Mouse (Mus musculus): ENCODE data around the gene Gsg1.

Gene Gsg1

DNA sequence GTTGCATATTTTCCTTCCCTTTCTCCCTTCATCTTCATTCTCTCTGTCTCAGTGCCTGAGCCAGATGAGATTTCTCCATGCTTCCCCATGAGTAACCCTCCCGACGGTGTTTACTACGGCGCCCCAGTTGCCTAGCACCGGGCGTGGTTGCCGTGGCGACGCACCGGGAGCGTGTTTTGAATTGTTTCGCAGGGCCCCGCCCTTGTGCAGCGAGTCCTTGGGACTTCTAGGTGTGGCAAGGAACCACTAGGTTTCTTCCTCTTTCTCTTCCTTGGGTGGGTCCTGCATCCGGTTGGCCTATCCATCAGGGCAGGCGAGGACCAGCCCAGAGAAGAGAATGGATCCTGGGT is 1.4 kb downstream of the Gsg1 start:
- no peak for DNase-seq

DNA sequence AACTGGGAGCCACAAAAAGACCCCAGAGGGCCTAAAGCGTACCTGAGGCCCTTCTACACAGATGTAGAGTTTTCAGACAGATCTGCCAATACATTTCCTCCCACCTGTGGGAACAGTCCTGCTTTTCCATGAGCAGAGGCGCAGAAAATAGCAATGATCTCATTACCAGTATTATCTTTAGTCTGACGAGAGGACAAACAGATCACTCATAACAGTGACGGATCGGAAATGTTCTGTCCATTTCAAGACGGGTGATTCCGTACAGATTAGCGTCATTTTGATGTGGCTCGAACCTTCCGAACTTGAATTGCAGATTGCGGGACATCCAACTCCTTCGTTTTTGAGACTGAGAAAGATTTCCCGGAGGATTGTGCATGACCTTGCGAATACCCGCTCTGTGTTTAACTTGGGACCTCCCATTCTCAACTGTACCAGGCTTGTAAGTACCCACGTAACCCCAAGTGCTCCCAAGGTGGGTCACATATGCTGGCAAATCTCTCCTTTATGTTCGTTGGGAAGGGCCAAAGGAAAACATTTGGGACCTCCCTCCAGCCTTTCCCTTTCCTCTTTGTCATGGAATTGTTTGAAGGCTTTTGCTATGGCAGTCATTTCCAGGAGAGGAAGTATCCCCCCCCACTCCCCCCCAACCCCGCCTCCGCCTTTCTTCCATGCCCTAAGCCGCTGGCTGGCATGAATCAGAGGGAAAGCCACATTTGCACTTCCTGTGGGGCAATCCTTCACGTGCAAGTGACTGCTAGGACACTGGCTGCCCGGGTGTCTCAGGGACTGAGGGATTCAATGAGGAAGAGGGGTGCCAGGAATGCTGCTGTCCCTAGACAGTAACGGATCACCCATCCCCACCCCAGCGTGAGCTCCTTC is 2.1 kb downstream of the Gsg1 start:
- no peak for DNase-seq

DNA sequence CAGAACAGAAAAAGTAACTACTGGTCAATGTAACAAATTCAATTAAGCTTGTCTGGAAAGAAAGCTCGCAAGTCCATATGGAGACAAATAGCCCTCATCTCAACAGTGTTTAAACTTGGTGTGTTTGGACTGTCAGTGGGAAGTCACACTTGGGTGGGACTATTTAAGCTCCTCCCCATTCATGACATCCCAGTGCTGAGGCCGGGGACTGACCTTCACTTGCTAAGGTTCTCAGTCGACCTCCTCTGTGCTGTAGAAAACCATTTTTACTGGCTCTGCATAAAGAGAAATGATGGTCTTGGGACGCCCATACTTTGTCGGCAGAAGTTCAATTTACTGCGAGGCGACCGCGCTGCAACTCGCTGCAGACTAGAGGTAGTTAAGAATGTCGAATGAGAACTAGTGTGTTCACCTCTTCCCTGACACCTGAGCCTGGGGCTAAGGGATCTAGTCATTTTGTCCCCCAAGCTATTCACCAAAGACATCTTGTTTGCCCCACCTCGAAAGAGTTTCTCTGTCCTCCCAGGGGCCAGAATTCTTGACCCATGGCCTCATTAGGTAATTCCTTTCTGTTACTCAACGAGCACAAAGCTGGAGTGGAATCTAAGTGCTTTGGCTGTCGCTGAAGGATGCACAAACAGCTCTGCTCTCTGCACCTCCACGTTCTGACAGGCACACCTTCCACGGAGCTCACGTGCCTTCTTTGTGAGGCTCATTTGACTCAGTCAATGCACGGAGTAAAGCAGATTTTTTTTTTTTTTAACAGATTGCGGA is 3.0 kb downstream of the Gsg1 start:
- DNase-seq, result no peak

DNA sequence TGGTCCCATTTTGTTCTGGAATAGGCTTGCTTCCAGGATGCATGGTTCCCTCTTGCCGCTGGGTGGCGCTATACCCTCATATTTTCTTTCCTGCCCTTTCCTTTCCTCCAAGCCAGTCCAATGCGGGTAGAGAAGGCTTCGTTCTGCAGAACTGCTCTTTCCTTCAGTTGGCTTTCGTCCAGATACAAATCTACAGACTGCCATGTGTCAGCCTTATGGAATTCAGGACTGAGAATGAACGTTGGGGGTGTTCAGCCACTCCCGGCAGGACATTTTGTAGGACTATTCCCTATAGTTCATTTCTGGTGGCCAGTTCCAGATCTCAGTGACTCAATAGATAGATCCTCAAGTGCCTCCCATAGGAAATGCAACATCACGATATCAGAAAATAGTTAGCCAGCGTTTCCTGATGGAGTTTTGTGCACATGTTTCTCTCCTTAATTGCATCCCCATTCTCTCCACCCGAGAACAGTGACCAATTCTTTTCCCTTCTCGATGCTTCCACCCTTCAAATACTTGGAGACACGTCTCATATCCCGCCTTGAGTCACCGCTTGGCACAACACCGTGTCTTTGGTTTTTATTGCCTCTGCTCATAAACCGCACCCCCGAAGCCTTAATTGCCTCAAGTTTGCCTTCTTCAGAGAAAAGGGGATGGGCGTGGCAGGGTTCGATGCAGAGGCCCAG is 4.2 kb downstream of the Gsg1 start:
- peak; percentile 15 for DNase-seq

DNA sequence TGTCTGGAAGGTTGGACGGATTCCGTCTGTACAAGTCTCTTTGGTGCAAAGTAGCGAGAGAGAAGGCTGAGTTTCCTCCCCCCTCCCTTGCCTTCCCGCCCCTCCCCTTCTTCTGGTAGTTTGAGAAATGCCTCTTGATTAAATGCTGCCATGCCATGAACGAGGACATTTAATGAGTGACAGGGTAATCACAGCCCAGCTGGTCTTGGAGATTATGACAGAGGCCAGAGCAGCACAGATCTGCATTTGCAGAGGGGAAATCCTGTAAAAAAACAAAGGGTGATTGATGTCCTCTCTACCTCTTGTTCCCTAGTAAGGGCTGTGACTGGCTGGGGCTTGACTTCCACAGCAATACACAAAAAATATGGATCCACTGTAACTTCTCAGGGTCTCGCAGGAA is 6.3 kb downstream of the Gsg1 start:
- no peak for DNase-seq

DNA sequence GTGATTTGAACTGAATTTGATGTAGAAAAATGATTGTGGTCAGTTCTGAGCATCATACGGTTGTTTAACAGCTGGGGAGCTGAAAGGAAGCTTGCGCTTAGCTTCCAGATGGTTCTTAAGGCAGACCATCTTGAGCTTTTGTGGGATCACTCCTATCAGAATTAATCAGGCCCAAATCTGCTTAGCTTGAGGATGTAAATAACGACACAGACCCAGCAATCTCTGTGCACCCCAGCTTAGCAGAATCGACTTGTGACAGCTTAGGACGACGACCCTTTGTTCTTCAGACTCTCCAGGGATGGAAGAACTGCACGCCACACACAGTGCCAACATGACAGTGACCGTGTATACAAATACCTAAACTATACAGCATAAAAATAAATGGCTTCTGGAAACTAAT is 8.6 kb downstream of the Gsg1 start:
- no peak for DNase-seq

DNA sequence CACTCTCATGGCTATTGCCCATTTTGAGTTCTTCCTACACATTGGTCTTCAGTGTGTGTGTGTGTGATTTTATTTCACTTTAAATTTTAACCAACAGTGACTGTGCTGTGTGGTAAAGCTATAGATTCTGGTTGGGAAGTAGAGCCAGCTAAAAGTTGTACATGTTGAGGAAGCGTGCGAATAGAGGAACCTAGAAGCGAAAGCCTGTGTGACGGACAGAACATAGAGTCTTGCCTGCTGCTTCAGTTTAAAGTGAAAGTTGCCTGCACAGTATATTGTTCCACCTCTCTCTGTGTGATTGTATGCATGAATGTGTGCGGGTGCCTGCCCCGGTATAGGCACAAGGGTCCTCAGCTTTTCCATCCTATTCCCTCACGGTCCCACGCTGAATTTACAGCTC is 13.8 kb downstream of the Gsg1 start:
- DNase-seq, result no peak

DNA sequence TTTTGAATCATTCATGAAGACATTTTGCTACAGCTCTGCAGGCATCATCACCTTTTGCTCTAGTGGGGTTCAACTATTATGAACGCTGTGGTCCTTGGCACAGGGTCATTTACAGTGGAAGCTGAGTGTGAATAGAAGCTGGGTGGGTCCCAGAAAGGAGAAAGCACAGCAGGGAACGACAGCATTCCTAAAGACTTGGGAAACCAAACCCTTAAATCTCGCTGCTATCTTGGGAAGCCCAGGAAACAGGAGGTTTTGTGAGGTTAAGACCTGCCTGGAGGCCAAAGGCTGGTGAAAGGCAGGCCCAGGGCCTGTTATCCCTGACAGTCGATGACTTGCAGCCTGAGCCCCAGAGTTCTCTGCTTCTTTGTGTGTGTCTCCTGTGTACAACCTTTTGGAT is 15.9 kb downstream of the Gsg1 start:
- no peak for DNase-seq

DNA sequence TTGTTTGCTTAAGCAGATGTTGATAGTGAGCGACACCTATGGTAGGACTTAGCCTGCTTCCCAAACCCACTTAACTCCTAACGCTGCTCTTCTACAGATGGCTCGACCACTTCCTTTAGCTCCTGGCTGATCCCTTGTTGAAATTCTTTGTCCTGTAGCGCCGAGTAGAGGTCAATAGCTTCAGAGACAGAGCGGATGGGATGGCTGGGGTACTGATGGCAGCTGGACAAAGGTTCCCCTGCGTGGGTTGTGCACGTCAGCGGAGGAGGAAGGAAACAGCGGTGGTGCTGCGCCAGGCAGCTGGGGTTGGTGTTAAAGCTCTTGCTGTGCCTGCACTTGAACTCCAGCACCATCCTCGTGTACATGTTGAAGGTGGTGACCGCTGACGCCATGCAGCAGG is 16.8 kb downstream of the Gsg1 start:
- DNase-seq, result no peak

DNA sequence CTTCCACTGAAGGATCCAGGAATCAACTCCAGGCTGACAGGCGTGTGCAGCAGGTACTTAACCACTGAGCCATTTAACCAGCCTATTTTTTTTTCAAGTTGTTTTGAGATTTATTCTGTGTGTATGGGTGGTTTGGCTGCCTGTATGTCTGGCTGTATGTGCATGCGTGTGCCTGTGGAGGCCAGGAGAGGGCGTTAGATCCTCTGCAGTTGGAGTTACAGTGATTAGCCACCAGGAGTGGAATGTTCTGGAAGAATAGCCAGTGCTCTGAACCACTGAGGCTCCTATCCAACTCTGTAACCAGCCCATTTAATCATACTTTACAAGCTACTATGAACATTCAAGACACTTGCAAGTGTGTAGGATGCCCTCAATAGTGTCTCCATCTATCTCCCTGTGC is 17.6 kb downstream of the Gsg1 start:
- no peak for DNase-seq

DNA sequence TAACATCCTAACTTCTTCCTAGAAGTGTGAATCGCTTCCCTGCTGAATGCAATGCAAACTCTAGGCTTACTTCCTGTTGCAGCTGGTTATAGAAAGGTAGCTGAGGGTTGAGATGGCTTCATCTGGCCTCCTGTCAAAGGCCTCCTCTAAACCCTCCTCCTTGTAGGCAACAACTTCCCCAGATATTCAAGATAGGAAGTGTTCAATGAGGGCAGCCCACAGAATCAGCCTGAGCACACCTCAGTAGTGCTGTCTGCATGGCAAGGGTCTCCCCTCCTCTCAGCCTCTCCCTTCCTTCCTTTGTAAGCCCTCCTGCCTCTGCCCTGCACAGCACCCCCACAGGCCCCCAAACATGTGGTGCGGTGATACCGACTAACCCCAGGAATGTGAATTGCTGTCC is 18.4 kb downstream of the Gsg1 start:
- DNase-seq, result no peak

DNA sequence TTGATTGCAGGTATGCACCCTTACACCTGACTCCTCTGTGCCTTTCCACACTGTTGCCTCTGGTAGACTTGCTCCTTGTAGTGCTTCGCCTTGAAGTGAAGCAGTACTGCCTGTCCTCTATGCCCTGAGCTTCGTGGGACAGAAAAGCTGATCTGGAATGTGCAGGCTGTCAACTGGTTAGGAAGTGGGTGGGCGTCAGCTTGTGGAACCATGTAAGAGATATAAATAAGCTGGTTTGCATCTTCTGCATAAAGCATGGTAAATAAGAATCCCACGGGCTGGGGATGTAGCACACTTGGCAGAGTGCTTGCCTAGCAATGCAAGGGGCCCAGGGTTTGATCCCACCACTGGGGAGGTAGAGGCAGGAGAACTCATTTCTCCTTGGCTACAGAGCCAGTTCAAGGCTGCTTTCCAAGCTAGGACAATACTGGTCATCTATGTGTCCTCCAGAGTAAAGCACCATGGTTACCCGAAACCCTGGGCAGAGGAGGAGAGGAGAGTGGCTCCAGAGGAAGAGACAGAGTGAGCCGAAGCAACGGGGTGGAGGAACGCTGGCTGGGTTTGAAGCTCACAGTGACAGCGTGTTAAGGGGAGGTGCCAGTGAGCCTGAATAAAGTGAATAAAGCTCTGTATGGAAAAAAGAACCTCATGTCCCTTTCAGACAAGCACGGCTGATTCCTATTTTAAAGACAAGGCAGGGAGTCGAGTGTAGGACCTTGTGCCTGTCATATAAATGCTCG is 21.5 kb downstream of the Gsg1 start:
- no peak for DNase-seq

DNA sequence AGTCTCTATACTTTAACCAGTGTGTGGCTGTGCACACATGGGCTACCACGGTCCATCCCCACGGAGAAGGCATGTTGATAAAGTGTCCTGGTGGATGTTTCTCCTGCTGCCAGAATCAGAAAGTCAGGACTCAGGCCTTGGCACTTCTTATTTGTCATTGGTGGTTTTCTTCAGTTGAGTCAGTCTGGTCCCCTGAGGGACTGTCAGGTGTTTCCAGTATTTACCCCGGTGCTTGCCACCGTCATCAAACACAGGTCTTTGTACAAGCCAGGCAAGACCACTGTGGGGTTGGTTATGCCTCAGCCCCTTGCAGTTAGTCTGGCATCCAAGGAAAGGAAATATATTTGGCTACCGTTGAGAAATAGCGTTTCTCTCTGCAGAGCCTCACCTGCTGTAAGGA is 23.6 kb downstream of the Gsg1 start:
- DNase-seq, result no peak

DNA sequence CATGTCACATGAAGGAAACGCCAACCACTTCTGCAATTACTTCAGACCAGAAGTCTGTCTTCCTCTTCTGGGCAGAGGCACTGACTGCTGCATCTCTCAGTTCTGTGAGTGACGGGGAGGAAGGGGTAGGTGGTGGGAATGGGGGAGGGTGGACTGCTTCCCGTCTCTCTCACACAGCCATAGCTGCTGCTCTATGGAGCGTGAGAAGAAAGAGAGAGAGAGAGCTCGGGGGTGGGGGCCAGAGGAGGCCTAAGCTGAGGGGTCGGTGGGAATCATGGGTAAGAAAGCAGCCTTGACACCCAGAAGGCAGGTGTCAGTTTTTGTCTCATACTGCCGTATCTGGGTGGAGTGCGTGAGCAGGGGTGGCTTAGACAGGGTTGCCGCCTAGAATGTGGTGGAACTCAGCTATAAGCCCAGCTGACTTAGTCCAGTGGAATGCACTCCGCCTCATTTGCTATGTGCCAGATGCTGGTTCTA is 25.6 kb downstream of the Gsg1 start:
- no peak for DNase-seq

DNA sequence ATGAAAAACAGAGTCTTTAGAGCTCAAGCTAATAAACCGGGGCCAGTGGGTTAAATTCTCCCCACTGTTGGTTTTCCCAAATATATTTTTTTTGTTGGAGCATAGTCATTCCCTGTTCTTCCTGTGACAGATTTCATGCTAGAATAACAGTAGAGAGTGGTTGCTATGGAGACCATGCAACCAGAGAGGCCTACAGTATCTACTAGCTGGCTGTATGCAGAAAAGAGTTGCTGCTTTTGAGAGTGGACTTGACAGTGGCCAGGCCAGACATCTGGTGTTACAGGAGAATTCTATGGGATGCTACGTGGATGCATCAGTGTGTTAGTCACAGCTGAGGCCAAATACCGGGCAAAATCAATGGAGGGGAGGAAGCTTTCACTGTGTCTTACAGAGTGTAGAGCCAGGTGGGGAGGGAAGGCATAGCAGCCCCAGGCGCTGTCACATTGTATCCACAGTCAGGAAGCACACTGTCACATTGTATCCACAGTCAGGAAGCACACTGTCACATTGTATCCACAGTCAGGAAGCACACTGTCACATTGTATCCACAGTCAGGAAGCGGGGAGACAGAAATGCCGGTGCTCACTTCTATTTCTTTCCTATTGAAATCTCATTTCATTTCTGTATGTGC is 30.2 kb downstream of the Gsg1 start:
- no peak for DNase-seq

DNA sequence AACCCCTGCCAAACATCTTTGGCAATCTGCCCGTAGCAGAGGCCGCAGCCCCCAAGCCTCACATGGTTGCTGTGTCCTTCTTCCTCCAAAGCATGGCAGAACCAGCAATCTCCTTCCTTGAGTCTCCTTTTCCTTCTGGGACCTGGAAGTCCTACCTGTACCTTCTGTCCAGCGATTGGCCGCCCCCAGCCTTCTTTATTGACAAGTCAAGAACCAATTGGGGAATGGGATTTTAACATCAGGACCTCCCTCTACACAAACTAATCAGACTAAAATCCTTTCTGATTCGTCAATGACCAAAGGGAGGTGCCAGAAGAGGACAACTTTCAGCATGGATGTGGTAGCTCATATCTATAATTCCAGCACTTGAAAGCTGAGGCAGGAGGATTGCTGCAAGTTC is 34.2 kb downstream of the Gsg1 start:
- DNase-seq, result no peak

DNA sequence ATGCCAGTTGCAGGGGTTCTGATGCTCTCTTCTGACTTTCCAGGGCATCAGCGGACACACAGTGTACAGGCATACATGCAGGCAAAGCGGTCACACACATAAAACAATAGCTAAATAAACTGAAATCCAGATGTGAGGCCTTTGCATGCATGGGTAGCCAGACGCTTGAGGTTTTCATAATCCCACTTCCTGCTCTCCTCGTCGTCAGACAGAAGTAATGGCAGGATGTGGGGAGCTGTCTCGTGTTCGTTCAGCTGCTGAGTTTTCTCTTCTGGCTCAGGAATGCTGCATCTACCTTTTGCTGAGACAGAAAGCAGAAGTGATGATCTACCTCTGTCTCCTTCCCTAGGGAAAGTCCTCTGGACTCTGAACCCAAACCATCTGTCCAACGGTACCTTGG is 35.8 kb downstream of the Gsg1 start:
- DNase-seq, result no peak

DNA sequence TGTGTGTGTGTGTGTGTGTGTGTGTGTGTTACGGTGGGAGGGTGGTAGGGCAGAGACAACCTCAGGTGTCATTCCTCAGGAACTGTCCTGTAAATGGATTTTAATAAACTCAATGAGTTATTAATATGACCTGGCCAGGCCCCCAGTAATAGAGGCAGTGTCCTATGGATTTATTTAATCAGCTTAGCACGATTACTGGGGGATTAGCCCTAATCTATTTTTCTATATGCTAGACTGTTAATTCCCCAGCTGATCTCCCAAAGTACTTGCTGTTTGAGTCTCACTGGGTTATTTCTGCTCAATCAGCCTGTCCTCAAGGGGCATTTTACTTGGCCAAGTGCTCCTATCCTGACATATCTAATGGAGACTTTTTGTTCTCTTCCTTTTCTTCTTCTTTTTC is 41.5 kb downstream of the Gsg1 start:
- no peak for DNase-seq

DNA sequence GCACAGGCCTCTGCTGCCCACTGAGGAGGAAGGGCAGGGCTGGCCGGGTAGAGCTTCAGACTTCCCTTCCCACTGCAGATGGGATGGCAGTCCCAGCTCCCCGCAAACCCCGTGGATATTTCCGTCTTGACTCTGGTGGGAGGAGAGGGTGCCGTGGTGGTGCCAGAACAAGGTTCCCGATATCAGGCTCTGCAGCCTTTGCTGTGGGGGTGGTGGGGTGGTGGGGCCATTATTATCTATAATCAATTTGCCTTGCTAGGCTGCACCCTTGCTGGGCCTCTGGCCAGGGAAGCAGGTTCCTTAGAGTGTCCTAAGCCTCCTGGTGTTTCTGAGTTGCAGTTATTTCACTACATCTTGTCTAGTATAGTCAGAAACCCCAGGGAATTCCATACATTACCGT is 43.0 kb downstream of the Gsg1 start:
- DNase-seq, result no peak

DNA sequence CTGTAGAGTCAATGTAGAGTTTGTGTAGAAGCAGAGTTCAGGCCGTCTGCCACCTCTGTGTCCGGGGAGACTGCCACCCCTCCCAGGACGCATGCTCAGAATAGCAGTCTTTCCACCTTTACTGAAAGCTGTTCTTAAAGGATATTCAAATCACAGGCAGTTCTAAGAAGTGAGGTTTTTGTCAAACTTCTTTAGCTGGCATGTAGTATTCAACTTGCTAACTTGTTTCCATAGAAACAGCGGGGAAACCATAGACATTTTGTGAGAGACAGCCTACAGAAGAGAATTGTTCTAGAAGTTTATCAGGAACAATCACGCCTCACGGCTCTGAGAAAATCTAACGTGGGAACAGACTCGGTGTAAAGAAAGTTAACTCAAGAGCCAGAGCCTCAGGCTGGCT is 47.2 kb downstream of the Gsg1 start:
- DNase-seq, result no peak

DNA sequence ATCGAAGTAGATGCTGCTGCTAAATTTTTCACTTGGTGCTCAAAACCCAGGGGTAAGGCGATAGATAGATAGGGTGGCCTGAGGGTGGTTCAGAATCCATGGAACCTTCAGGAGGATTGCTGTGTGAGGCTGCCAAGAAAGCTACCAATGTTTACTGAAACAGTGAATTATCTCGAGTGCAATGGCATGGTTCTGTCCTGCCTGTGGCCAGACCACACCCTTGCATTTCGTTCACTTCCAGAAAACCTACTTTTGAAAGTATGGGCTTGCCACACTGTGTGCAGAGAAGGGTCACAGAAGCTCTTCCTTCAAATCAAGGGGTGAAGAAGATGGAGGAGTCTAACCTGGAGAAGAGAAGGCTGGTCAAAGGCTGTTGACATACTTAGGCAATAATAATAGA is 48.3 kb downstream of the Gsg1 start:
- no peak for DNase-seq

DNA sequence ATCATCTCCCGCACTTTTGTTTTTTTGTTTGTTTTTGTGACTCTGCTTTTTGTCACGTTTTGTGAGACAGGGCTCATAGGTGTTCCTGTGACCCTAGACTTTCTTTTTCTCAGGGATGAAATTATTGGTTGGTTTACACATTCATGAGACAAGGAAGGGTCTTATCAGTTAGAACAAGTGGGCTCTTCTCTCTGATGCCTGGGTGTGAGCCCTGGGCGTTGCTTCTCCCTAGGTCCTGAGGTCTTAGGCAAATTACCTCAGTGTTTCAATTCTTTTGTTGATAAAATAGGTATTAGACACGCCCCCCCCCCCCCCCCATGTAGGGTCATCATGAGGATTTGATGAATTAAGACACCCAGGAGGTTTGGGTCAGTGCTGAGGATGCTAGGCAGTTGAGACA is 49.3 kb downstream of the Gsg1 start:
- DNase-seq, result no peak

DNA sequence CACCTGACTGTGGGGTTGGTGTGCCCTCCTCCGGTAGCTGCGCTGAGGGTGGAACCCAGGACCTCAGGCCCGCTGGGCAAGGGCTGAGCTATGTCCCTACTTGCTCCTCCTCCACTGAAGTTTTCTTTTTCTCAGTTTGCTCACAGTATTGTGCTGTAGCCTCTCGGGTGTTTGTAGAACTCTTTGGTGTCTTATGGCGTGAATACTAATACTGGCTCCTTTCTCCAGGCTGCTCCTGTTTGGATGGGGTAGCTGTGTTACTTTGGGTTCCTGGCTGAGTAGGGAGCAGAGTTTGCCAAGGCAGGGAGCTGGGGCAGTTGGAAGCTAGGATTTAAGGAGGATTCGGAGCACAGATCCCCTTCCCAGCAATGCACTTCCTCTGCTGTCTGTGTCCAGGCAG is 50.4 kb downstream of the Gsg1 start:
- no peak for DNase-seq

All from cerebellum, adult 11 months (tissue).